Mouse (Mus musculus) liver, embryonic 16.5 days (tissue): ENCODE results near the gene Cul7. TPM values are rescaled to one million over a fixed set of nuclear protein-coding genes. Genes with fewer than 3 reads are reported as not detected.
A peak's percentile ranks its signal among the peaks of the same experiment; 100 is the strongest.

Source experiments
- ATAC-seq: fragments of 200-750 bp; cut with Nextera tagmentation; 2 replicates; pipeline ENCODE4 v1.8.0; 2017; ENCODE audit warnings: low read depth, mild to moderate bottlenecking, moderate number of reproducible peaks, moderate library complexity
- H3K27ac ChIP-seq: fragments of 300-500 bp; sonication (generic); 2 replicates; pipeline ENCODE4 v1.5.1; 2014; ENCODE audit warnings: mild to moderate bottlenecking, low read length
- H3K27me3 ChIP-seq: fragments of 300-500 bp; sonication (generic); 2 replicates; pipeline ENCODE4 v1.6.1; 2014; ENCODE audit warnings: low read depth, low read length, mixed read lengths; ENCODE audit not compliant: control insufficient read depth, insufficient read depth
- H3K36me3 ChIP-seq: fragments of 300-500 bp; sonication (generic); 2 replicates; pipeline ENCODE4 v1.6.1; 2014; ENCODE audit warnings: mild to moderate bottlenecking; ENCODE audit not compliant: control insufficient read depth, insufficient read depth
- H3K4me1 ChIP-seq: fragments of 300-500 bp; sonication (generic); 2 replicates; pipeline ENCODE4 v1.6.1; 2014; ENCODE audit warnings: low read depth, low read length, mixed read lengths; ENCODE audit not compliant: control insufficient read depth
- H3K4me2 ChIP-seq: fragments of 300-500 bp; sonication (generic); 2 replicates; pipeline ENCODE4 v1.6.1; 2014; ENCODE audit warnings: low read depth, low read length, mixed read lengths
- H3K4me3 ChIP-seq: fragments of 300-500 bp; sonication (generic); 2 replicates; pipeline ENCODE4 v1.5.1; 2014; ENCODE audit warnings: low read depth, mild to moderate bottlenecking, low read length
- H3K9ac ChIP-seq: fragments of 300-500 bp; sonication (generic); 2 replicates; pipeline ENCODE4 v1.6.1; 2014; ENCODE audit warnings: low read depth, low read length
- H3K9me3 ChIP-seq: fragments of 300-500 bp; sonication (generic); replicated peaks from 2 replicates; pipeline ENCODE4 v1.6.1; 2016; ENCODE audit warnings: low read length; ENCODE audit not compliant: control insufficient read depth
- WGBS: fragments of 180-500 bp; shearing (Covaris S2); extraction: QIAGEN DNeasy Blood & Tissue Kit; methylation state at CpG from one replicate; pipeline ENCODE4 v1.1.7; 2014; ENCODE audit not compliant: insufficient replicate concordance; 5-methylcytosine and 5-hydroxymethylcytosine counted together
- polyA plus RNA-seq: library from polyadenylated mRNA; unstranded; fragments of >200 nt; fragmentation: Nextera tagmentation; extraction: Ambion mirVana; gene quantifications from 2 replicates; pipeline ENCODE4 v1.2.1, GENCODE M21; 2015

Cul7 gene
- polyA plus RNA-seq, 1 experiment from 2014 or later: 11.6 TPM

DNA sequence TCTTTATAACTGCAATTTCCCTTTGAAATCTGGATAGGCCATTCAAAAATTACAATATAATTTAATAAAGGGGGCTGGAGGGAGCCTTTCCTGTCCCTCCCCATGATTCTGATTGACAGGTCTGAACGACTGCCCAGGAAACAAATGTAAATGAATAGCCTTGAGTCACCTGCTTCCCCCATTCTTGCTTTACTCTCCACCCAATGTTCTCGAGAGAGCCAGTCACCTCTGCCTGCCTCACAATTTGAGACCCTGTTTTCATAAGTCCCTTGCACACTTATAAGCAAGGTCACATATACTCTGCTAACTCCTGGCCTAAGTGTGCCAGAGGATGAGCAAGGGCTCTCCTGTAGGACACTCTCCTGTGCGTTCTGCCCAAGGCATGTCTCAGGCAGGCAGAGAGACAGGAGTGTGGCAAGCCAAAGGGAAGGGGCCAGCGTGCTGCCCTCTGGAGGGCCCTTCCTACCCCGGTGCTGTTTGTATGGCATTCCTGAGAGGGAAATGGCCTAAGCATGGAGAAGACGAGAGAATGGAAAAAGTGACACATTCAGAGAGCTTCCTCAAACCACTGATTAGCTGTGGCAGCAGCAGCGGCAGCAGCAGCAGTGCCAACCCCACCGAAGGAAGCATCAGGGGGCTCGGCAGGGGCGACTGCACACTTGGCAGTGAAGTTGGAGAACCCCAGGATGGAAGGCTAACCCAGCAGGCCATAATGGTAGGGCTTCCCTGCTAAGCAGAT, 26.1 kb upstream of the Cul7 start:
- 22% methylated on average over 10 of the region's 10 CpGs for WGBS

DNA sequence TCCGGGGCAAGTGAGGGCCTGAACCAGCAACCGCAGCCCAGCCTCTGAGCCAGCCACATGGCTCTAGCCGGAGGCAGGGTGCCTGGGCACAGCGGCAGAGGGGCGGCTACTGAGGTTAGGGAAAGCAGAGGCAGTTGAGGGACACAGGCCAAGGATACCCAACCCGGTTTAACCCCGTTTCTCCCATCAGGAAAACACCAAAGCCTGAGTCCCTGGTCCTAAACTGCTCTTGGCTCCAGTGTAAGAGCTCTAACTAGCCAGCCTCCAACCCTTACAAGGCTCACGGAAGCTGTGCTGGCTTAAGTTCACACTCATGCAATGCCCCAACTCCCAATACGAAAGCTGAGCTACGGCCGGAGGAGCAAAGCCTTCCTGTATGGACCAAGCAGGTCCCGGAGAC, 25.5 kb upstream of the Cul7 start:
- Histone ChIP-seq H3K27me3 (peaks cover 17% of the 10 kb centered on the region), H3K4me2 (no peak overlapping the region), H3K27ac (no peak overlapping the region), H3K9me3 (no peaks in the 10 kb centered on the region), H3K9ac (no peak overlapping the region), H3K4me1 (peaks cover 7% of the 10 kb centered on the region), H3K4me3 (no peak overlapping the region), H3K36me3 (no peaks in the 10 kb centered on the region)
- 57% methylated on average over 12 of the region's 12 CpGs for WGBS
- ATAC-seq: no peak

More for the DNA sequence above, 26.1 kb upstream of the Cul7 start:
- no peak for ATAC-seq
- Histone ChIP-seq H3K4me2 (no peak overlapping the region), H3K27ac (no peak overlapping the region), H3K9me3 (no peaks in the 10 kb centered on the region), H3K4me1 (peaks cover 6% of the 10 kb centered on the region), H3K4me3 (no peak overlapping the region), H3K27me3 (peaks cover 11% of the 10 kb centered on the region), H3K36me3 (no peaks in the 10 kb centered on the region), H3K9ac (no peak overlapping the region)

DNA sequence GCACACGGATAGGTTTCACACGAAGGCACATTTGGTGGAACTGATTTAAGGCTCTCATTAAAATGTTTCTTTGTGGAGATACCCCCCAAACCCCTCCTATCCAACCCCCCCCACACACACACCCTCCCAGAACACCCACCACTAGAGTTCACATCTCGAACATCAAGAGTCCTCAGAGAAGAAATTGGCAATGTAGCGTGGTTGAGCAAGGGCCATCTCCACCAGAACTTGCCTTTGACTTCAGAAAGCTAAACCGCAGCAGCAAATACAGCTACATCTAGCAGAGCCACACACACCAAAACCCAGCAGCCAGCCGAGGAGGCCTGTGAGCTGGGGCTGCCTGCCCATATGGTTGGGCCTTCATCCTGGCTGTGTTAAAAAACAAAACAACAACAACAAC, 22.7 kb upstream of the Cul7 start:
- no peak overlapping the region for H3K9ac ChIP-seq
- H3K4me1 ChIP-seq: peaks cover 9% of the 10 kb centered on the region
- no peak overlapping the region for H3K27ac ChIP-seq
- no peaks in the 10 kb centered on the region for H3K9me3 ChIP-seq
- WGBS: 54% methylated on average over 6 of the region's 6 CpGs
- H3K4me3 ChIP-seq: no peak overlapping the region
- H3K36me3 ChIP-seq: no peaks in the 10 kb centered on the region
- peaks cover 26% of the 10 kb centered on the region for H3K27me3 ChIP-seq
- ATAC-seq: no peak
- H3K4me2 ChIP-seq: no peak overlapping the region

DNA sequence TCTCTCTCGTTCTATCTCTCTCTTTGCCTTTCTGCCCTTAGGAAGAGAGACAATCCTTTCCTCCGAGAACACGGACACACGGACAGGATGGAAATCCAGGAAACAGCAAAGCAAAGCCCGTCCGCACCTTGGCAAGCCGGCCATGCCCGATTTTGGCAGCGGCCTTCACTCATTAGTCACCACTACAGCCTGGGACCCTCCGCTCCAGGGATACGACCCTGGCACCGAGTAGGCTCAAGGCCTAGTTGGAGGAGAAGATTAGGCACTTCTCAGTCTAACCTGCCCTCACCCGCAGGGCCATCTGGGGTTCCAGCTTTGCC, 21.7 kb upstream of the Cul7 start:
- peaks cover 26% of the 10 kb centered on the region for H3K27me3 ChIP-seq
- peak overlapping the region; percentile 61 for H3K4me2 ChIP-seq
- H3K27ac ChIP-seq: no peak overlapping the region
- peak overlapping the region; percentile 64 for H3K9ac ChIP-seq
- H3K4me3 ChIP-seq: peak overlapping the region; percentile 67
- ATAC-seq: no peak
- peaks cover 9% of the 10 kb centered on the region for H3K4me1 ChIP-seq
- 1% methylated on average over 13 of the region's 13 CpGs for WGBS
- no peaks in the 10 kb centered on the region for H3K9me3 ChIP-seq
- H3K36me3 ChIP-seq: no peaks in the 10 kb centered on the region

DNA sequence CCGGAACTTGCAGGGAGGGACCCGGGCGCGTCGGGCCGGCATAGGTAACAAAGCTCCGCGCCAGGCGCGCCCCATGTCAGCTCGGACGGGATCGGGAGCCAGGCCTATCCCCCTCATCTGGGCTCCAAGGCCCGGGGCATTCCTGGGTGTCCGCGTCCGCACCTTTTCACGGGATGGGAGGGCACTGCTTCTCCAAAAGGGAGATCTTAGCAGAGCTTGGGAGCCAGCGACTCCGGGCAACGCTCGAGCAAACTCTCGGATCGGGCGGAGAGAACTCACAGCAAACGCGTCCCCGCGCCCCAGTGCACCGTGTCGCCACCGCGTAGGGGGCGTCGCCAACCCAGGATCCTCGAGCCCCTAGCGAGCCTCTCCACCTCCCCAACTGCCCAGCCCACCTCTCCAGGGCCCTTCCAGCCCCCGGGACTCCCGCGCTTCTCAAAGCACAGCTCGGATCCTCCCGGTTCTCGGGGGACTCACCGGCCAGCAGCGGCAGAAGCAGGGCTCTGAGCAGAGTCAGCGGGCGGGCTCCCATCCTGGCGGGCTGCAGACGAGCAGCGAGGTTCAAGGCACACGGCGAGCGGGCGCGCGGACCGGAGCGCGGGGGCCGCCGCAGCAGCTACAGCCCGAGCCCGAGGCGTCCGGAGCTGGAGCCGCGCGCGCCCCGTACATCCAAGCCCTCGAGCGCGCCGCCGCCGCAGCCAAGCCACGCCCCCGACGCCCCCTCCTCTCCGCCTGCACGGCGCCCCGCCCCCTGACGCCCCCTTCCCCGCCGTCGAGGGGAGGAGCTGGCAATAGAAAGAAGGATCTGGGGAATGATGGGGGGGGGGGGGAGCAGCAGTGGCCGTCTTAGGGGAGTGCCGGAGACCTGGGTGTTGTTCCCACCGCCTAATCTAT, 21.1 kb upstream of the Cul7 start, which contains the start of gene Ptk7:
Gene Ptk7, minus strand, starts transcription at position 714 of the 894 bp plus-strand sequence.
- under 1% methylated on average over 72 of the region's 90 CpGs for WGBS
- Histone ChIP-seq H3K4me3 (peak within 1 kb of the TSS; percentile 67), H3K27me3 (peaks cover 26% of the 10 kb centered on the region), H3K4me2 (peak within 1 kb of the TSS; percentile 61), H3K9me3 (no peaks in the 10 kb centered on the region), H3K27ac (peak within 1 kb of the TSS; percentile 35; the same call in 1 of the 2 replicates), H3K4me1 (peaks cover 9% of the 10 kb centered on the region), H3K9ac (peak within 1 kb of the TSS; percentile 64), H3K36me3 (no peaks in the 10 kb centered on the region)
- ATAC-seq: peak; percentile 62

DNA sequence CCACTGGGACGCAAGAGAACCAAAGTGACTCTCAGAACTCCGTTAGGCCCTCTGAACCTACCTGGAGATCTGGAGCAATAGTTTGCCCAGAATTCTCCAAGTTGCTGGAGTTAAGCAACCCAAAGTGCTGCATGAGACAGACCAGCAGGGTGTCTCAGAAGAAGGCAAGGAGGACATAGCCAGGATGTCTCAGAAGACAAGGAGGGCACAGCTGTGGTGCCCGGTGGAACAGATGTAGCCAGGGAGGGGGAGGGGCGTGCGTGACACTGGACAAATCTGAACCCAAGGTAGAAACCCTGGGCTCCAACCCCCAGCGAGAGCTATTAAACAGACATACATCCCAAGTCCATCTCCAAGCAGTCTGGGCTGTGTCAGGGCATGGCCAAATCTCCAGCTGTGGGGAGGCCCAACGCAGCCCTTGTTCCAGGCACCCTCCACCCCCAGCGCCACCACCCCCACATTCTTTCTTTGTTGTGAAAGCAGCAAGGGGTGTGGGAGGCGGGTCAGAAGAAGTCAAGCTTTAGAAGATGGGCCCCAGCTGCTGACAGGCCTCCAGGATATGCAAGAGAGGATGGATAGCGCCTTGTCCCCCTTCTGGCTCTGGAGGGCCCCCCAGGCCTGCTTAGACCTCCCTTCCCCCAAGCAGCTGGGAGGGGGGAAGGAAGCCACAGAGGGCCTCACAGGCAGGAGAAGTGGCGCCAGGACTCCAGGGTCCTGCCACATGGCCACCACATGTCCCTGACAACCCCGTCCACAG, 20.3 kb upstream of the Cul7 start:
- H3K36me3 ChIP-seq: no peaks in the 10 kb centered on the region
- no peaks in the 10 kb centered on the region for H3K9me3 ChIP-seq
- H3K27me3 ChIP-seq: peaks cover 26% of the 10 kb centered on the region
- no peak overlapping the region for H3K9ac ChIP-seq
- peaks cover 9% of the 10 kb centered on the region for H3K4me1 ChIP-seq
- ATAC-seq: peak; percentile 36
- 0 out of 2 replicates have a peak overlapping the region, but pooled peaks have one; percentile 30 for H3K27ac ChIP-seq
- 16% methylated on average over 12 of the region's 12 CpGs for WGBS
- H3K4me2 ChIP-seq: peak overlapping the region; percentile 61
- peak overlapping the region; percentile 67 for H3K4me3 ChIP-seq

DNA sequence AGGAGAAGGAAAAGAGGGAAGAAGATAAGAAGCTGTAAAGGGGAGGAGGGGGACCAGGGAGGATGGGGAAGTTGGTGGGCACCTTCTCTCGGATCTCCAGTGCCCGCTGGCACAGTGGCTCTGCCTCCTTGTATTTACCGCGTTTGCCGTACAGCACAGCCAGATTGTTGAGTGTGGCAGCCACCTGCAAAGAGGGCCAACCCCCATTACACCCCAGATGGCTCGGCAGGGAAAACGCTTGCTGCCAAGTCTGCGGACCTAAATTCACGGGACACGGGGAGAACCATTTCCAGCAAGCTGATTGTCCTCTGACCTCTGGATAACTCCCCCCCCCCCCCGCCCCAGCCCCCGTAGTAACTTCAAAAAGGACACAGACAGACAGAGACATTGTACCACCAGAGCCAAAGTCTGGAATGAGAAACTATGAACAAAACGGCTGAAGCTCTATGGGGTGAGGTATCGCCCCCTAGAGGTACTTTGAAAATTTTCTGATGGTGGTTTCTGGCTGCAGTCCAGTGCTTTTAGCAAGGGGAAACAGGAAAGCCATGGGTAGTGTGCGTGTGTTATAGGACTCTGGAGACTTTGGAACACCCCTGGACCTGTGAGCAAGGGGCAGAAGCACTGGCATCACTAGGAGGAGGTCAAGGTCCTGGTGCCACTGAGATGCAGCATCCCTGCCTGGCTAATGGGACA, 13.2 kb upstream of the Cul7 start:
- Histone ChIP-seq H3K9ac (no peak overlapping the region), H3K27me3 (no peaks in the 10 kb centered on the region), H3K27ac (no peak overlapping the region), H3K36me3 (no peaks in the 10 kb centered on the region), H3K9me3 (no peaks in the 10 kb centered on the region), H3K4me2 (peak overlapping the region; percentile 36), H3K4me3 (no peak overlapping the region), H3K4me1 (no peaks in the 10 kb centered on the region; the same call in none of the 2 replicates)
- no peak for ATAC-seq
- 19% methylated on average over 15 of the region's 15 CpGs for WGBS

DNA sequence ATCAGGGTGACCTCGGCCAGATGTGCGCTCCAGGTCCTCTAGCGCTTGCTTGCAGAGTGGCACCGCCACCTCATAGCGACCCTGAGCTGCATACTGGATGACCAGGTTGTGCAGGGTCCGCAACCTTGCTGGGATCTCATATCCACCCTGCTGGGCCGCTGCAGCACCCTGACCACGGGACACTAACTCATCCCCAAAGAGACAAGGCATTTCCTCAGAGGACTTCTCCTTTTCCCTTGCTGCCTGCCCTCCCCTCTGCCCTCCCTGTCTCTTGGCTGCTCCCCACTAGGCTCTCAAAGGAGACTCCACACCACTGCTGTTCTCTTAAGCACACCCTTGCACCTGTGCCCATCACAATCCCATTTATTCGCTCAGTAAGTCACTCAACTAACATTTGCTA, 10.2 kb upstream of the Cul7 start:
- H3K4me3 ChIP-seq: no peak overlapping the region
- H3K27me3 ChIP-seq: no peaks in the 10 kb centered on the region
- H3K4me1 ChIP-seq: peaks cover 8% of the 10 kb centered on the region
- WGBS: 39% methylated on average over 9 of the region's 9 CpGs
- no peak overlapping the region for H3K27ac ChIP-seq
- H3K4me2 ChIP-seq: no peak overlapping the region
- no peaks in the 10 kb centered on the region for H3K9me3 ChIP-seq
- ATAC-seq: no peak
- H3K36me3 ChIP-seq: no peaks in the 10 kb centered on the region
- H3K9ac ChIP-seq: no peak overlapping the region
